Mouse (Mus musculus) left cerebral cortex, adult 2 months (tissue): Measurements from ENCODE around the gene Arfgap3. TPM values are rescaled to one million over a fixed set of nuclear protein-coding genes. Genes with fewer than 3 reads are reported as not detected.
A peak's percentile ranks its signal among the peaks of the same experiment; 100 is the strongest.
"Not testable (repeated sequence)": the region's sequence is repeated elsewhere in the genome, so short reads cannot be mapped to it uniquely, and the experiment has no call there.

Experiments used
- DNase-seq, 2 experiments: peaks; one replicate each; pipeline ENCODE4 v3.0.0; 2021 to 2022; ENCODE audit warnings: low spot score in 2 of 2, mixed read lengths in 1 of 2; ENCODE audit errors: extremely low spot score in 1 of 2
- H3K27ac ChIP-seq: fragments of 200-600 bp; 2 replicates; pipeline ENCODE4 v1.8.1; 2022
- H3K4me3 ChIP-seq: fragments of 200-600 bp; 2 replicates; pipeline ENCODE4 v1.8.1; 2022
- CTCF ChIP-seq: fragments of 200-600 bp; IDR thresholded peaks from 2 replicates; pipeline ENCODE4 v1.8.1; 2022; ENCODE audit warnings: antibody characterized with exemption, mild to moderate bottlenecking, moderate library complexity
- intact Hi-C: fragments of 180-260 bp; cut with DNase I; formaldehyde crosslinking; loops from one replicate; pipeline ENCODE4 v1.15.1; 2025
- total RNA-seq, 2 experiments: library from RNA; stranded (reverse); gene quantifications; 2 replicates each; pipeline ENCODE4 v1.2.3; 2021

Arfgap3 gene
- total RNA-seq, 2 experiments from 2014 or later: 19.5 to 21.5 TPM

- DNase-seq: no peak
- H3K4me3 ChIP-seq: no peak overlapping the region
- no peak for TF ChIP-seq CTCF
- intact Hi-C loops: no loop called here
- no peak overlapping the region for H3K27ac ChIP-seq
These were observed 57.6 kb downstream of the Arfgap3 start for GRCm38 (mm10) chr15:83292261-83293056.

GRCm38 (mm10) chr15:83290899-83291298 lies 59.1 kb downstream of the Arfgap3 start:
- no peak for DNase-seq
- Histone ChIP-seq H3K4me3 (no peak overlapping the region), H3K27ac (no peak overlapping the region)
- intact Hi-C loops: no loop called here
- TF ChIP-seq CTCF: no peak

- DNase-seq: no peak
- Histone ChIP-seq H3K27ac (no peak overlapping the region), H3K4me3 (no peak overlapping the region)
- intact Hi-C loops: no loop called here
- no peak for TF ChIP-seq CTCF
These were observed 65.2 kb downstream of the Arfgap3 start for GRCm38 (mm10) chr15:83284828-83285227.

GRCm38 (mm10) chr15:83282397-83282796 lies 67.7 kb downstream of the Arfgap3 start:
- DNase-seq: no peak
- H3K4me3 ChIP-seq: no peak overlapping the region
- no peak overlapping the region for H3K27ac ChIP-seq
- intact Hi-C loops: no loop called here
- no peak for TF ChIP-seq CTCF

- Histone ChIP-seq H3K4me3 (no peak overlapping the region), H3K27ac (no peak overlapping the region)
- intact Hi-C loops: no loop called here
- no peak for DNase-seq
- TF ChIP-seq CTCF: no peak
These were observed 68.7 kb downstream of the Arfgap3 start for GRCm38 (mm10) chr15:83281303-83281702.

GRCm38 (mm10) chr15:83278579-83278978 lies 71.5 kb downstream of the Arfgap3 start:
- Histone ChIP-seq H3K4me3 (no peak overlapping the region), H3K27ac (no peak overlapping the region)
- TF ChIP-seq CTCF: no peak
- no peak for DNase-seq
- intact Hi-C loops: no loop called here

GRCm38 (mm10) chr15:83277451-83277850 lies 72.6 kb downstream of the Arfgap3 start:
- no peak overlapping the region for H3K4me3 ChIP-seq
- TF ChIP-seq CTCF: no peak
- peak overlapping the region; percentile 34; the same call in 1 of the 2 replicates for H3K27ac ChIP-seq
- DNase-seq: peak in 1 of 2 experiments; percentile 53
- intact Hi-C loops: no loop called here

- not testable (repeated sequence) for H3K27ac ChIP-seq, H3K4me3 ChIP-seq, DNase-seq
- intact Hi-C loops: loop anchor here (5.0 kb wide), 1 partner anchor 42 kb away; no protein-coding TSS in a partner anchor
These were observed 75.8 kb downstream of the Arfgap3 start for GRCm38 (mm10) chr15:83274237-83274636.

GRCm38 (mm10) chr15:83273017-83273416 lies 77.0 kb downstream of the Arfgap3 start:
- no peak for DNase-seq
- TF ChIP-seq CTCF: no peak
- Histone ChIP-seq H3K27ac (no peak overlapping the region), H3K4me3 (no peak overlapping the region)
- intact Hi-C loops: loop anchor here (5.0 kb wide), 1 partner anchor 41 kb away; no protein-coding TSS in a partner anchor

GRCm38 (mm10) chr15:83271221-83271620 lies 78.8 kb downstream of the Arfgap3 start:
- not testable (repeated sequence) for H3K27ac ChIP-seq, DNase-seq, H3K4me3 ChIP-seq
- intact Hi-C loops: loop anchor here (5.0 kb wide), 1 partner anchor 39 kb away; no protein-coding TSS in a partner anchor

GRCm38 (mm10) chr15:83269985-83270384 lies 80.1 kb downstream of the Arfgap3 start:
- not testable (repeated sequence) for H3K27ac ChIP-seq, DNase-seq, H3K4me3 ChIP-seq
- intact Hi-C loops: loop anchor here (5.0 kb wide), 1 partner anchor 38 kb away; no protein-coding TSS in a partner anchor

GRCm38 (mm10) chr15:83268428-83268827 lies 81.6 kb downstream of the Arfgap3 start:
- DNase-seq, H3K4me3 ChIP-seq, intact Hi-C loops, H3K27ac ChIP-seq: not testable (repeated sequence)

GRCm38 (mm10) chr15:83265269-83265668 lies 84.8 kb downstream of the Arfgap3 start:
- intact Hi-C loops: no loop called here
- DNase-seq: no peak
- no peak for TF ChIP-seq CTCF
- Histone ChIP-seq H3K27ac (no peak overlapping the region), H3K4me3 (no peak overlapping the region)
